ENCODE assay signal across 9 mouse cellular contexts in genomic region chr8:84569921-84570673, GRCm38 (mm10).
DNase-seq lines count a peak whose midpoint lies in the region; ATAC-seq and TF ChIP-seq lines count a peak whose summit lies in the region.
"Had no signal": no experiment of that assay in that cellular context is flagged by ENCODE, and none has a peak within 500 bp of the region (broad histone marks: within the 10 kb centered on the region; RNA-seq: fewer than 3 reads in every experiment).

No protein-coding gene starts in this region.

- no peaks in the 10 kb centered on the region for H3K4me1 ChIP-seq in hindbrain, postnatal 0 days (ENCODE audit: insufficient read depth, low read length)
- no peaks in the 10 kb centered on the region for H3K4me1 ChIP-seq in hindbrain, embryonic 13.5 days (replicated peaks)

- no peak overlapping the region for H3K9ac ChIP-seq in hindbrain, postnatal 0 days (replicated peaks; ENCODE audit: low read length)
- H3K9ac ChIP-seq in hindbrain, embryonic 13.5 days, result no peak overlapping the region

- no peaks in the 10 kb centered on the region for H3K27me3 ChIP-seq in hindbrain, postnatal 0 days (ENCODE audit: insufficient read depth, low read length)
- no peaks in the 10 kb centered on the region for H3K27me3 ChIP-seq in hindbrain, embryonic 13.5 days

- H3K27ac ChIP-seq in hindbrain, postnatal 0 days, result no peak overlapping the region
- H3K27ac ChIP-seq in hindbrain, embryonic 13.5 days, result no peak overlapping the region

- intact Hi-C loops in left cerebral cortex, postnatal 14 days (cut with DNase I), result loop anchor here (5.0 kb wide), 1 partner anchor 208 kb away; no protein-coding TSS in a partner anchor

- H3K36me3 ChIP-seq in hindbrain, postnatal 0 days (ENCODE audit: insufficient read depth, low read length), result peaks cover 34% of the 10 kb centered on the region; the same call in 1 of the 2 replicates
- peaks cover 80% of the 10 kb centered on the region for H3K36me3 ChIP-seq in hindbrain, embryonic 13.5 days

- peak; percentile 67 for DNase-seq in hindbrain, postnatal 0 days (ENCODE audit: low spot score)
- DNase-seq in MN1 (ENCODE audit: low spot score), result peak; percentile 66
- peak; percentile 49 for DNase-seq in embryo, embryonic 10.5 days (ENCODE audit: low spot score)
- no peak for DNase-seq in left cerebral cortex, postnatal 14 days (ENCODE audit: low spot score in 2 of 2)
- no peak for DNase-seq in lung, postnatal 14 days
- DNase-seq in thymus, postnatal 14 days, result no peak
- DNase-seq: left cerebral cortex, postnatal 4 days had no signal

- H3K4me2 ChIP-seq in hindbrain, postnatal 0 days (ENCODE audit: low read depth, low read length), result no peak overlapping the region
- H3K4me2 ChIP-seq in hindbrain, embryonic 13.5 days, result no peak overlapping the region

- H3K4me3 ChIP-seq in hindbrain, postnatal 0 days (ENCODE audit: low read length), result no peak overlapping the region
- H3K4me3 ChIP-seq in hindbrain, embryonic 13.5 days, result no peak overlapping the region

- ATAC-seq in hindbrain, postnatal 0 days, result peak; percentile 64
- no peak for ATAC-seq in hindbrain, embryonic 13.5 days (ENCODE audit: low FRiP score)
- peak; percentile 43; the same call in 1 of the 2 replicates for ATAC-seq in megakaryocyte, adult 5-6 weeks (ENCODE audit: poor library complexity, severe bottlenecking)

- WGBS in hindbrain, postnatal 0 days, result 49% methylated on average over 25 of the region's 25 CpGs
- 46% methylated on average over 25 of the region's 25 CpGs for WGBS in hindbrain, embryonic 13.5 days

- peak; percentile 74 for TF ChIP-seq CTCF in hindbrain, postnatal 0 days (IDR thresholded peaks at IDR 0.05; ENCODE audit: low read depth)

- H3K9me3 ChIP-seq in hindbrain, postnatal 0 days (ENCODE audit: low read length), result no peaks in the 10 kb centered on the region
- no peaks in the 10 kb centered on the region for H3K9me3 ChIP-seq in hindbrain, embryonic 13.5 days

Comparison
In these comparisons a context has a peak if more than half of its experiments do, and no peak if none do; other contexts are left out.
1. DNase-seq: peak in hindbrain, postnatal 0 days (single experiment), MN1 (single experiment) and embryo, embryonic 10.5 days (single experiment); none in left cerebral cortex, postnatal 14 days (0 of 2), lung, postnatal 14 days (single experiment) and thymus, postnatal 14 days (single experiment).